Mouse (Mus musculus): ENCODE data around the gene Zyg11b. TPM values are rescaled to one million over a fixed set of nuclear protein-coding genes. Genes with fewer than 3 reads are reported as not detected.
A peak's percentile ranks its signal among the peaks of the same experiment; 100 is the strongest.

The Zyg11b gene
- polyA plus RNA-seq, 1 experiment, result 40.7 TPM

DNA sequence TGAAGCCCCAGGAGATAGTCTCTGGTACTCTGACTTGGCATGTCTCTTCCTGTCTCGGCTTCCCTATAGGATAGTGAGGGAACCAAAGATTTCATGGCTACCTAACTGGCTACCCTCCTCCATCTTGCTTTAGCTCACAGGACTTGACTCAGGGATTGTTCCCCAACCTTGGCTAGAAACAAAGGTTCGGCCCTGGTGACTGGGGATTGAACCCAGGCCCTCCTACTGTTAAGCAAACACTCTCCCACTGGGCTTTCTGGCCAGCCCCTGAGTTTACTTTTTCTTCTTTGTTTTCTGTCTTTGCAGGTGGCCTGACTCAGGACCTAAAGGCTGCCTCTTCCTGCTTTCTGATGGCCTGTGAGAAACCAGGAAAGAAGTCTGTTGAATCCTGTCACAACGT lies 36.9 kb upstream of the Zyg11b start:
- H3K4me3 ChIP-seq (ENCODE audit: insufficient read depth, low read length), result no peak overlapping the region
- no peak overlapping the region for H3K27ac ChIP-seq (ENCODE audit: insufficient read depth, low read length)
- no peaks in the 10 kb centered on the region for H3K4me1 ChIP-seq (ENCODE audit: control insufficient read depth, insufficient read depth, low read length)
- TF ChIP-seq POLR2A (IDR thresholded peaks at IDR 0.05; ENCODE audit: low read depth, low read length) (no peak), CTCF (IDR thresholded peaks at IDR 0.05; ENCODE audit: borderline replicate concordance, insufficient read depth, low read length) (no peak)

DNA sequence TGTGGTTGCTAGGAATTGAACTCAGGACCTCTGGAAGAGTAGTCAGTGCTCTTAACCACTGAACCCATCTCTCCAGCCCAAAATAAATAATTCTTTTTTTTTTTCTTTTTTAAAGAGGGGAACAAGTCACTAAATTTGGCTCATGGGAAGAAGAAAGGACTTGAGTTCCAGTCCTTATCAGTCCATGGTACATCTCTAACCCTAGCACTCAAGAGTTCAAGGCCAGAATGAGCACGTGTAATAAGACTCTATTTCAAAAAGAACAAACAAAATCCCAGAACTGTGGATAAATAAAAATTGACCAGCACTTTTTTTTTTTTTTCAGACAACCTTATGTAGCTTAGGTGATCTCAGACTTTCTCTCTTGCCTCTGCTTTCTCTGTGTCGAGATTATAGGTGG lies 35.9 kb upstream of the Zyg11b start:
- Histone ChIP-seq H3K27ac (ENCODE audit: insufficient read depth, low read length) (no peak overlapping the region), H3K4me3 (ENCODE audit: insufficient read depth, low read length) (no peak overlapping the region), H3K4me1 (ENCODE audit: control insufficient read depth, insufficient read depth, low read length) (no peaks in the 10 kb centered on the region)
- TF ChIP-seq POLR2A (IDR thresholded peaks at IDR 0.05; ENCODE audit: low read depth, low read length) (no peak), CTCF (IDR thresholded peaks at IDR 0.05; ENCODE audit: borderline replicate concordance, insufficient read depth, low read length) (no peak)

DNA sequence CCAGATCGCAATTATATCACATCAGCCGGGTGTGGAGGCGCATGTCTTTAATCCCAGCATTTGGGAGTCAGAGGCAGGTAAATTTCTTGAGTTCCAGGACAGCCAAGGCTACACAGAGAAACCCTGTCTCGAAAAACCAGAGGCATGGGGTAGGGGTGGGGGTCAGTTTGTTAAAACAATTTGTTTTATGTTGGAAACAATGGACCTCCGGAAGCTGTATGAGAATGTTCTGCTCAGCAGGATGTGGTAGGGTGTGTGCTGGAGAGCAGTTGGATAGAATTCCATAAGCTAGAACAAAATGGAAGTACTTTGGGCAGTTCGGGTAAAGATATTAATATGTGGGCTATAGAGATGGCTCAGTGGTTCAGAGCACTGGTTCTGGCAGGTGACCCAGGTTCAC lies 34.5 kb upstream of the Zyg11b start:
- no peak overlapping the region for H3K27ac ChIP-seq (ENCODE audit: insufficient read depth, low read length)
- H3K4me3 ChIP-seq (ENCODE audit: insufficient read depth, low read length), result no peak overlapping the region
- no peaks in the 10 kb centered on the region for H3K4me1 ChIP-seq (ENCODE audit: control insufficient read depth, insufficient read depth, low read length)
- TF ChIP-seq POLR2A (IDR thresholded peaks at IDR 0.05; ENCODE audit: low read depth, low read length), result no peak
- TF ChIP-seq CTCF (IDR thresholded peaks at IDR 0.05; ENCODE audit: borderline replicate concordance, insufficient read depth, low read length), result no peak

DNA sequence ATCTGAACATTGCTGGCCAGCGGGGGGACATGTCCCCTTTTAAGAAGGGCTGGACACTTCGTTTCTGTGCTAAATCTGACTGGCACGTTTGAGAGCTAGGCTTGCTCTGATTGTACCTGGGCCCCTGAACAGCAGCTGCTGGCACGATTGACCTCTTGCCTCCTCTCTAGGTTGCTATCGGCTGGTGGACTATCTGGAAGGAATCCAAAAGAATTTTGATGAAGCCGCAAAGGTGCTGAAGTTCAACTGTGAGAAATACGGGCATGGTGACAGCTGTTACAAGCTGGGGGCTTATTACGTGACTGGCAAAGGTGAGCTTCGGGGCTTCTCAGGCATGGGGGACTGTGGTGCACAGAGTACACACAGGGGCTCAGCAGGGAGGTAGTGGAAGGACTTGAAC lies 31.1 kb upstream of the Zyg11b start:
- no peak overlapping the region for H3K27ac ChIP-seq (ENCODE audit: insufficient read depth, low read length)
- 0 out of 2 replicates have a peak, but pooled peaks cover 2% of the 10 kb centered on the region for H3K4me1 ChIP-seq (ENCODE audit: control insufficient read depth, insufficient read depth, low read length)
- TF ChIP-seq POLR2A (IDR thresholded peaks at IDR 0.05; ENCODE audit: low read depth, low read length) (no peak), CTCF (IDR thresholded peaks at IDR 0.05; ENCODE audit: borderline replicate concordance, insufficient read depth, low read length) (no peak)
- no peak overlapping the region for H3K4me3 ChIP-seq (ENCODE audit: insufficient read depth, low read length)

DNA sequence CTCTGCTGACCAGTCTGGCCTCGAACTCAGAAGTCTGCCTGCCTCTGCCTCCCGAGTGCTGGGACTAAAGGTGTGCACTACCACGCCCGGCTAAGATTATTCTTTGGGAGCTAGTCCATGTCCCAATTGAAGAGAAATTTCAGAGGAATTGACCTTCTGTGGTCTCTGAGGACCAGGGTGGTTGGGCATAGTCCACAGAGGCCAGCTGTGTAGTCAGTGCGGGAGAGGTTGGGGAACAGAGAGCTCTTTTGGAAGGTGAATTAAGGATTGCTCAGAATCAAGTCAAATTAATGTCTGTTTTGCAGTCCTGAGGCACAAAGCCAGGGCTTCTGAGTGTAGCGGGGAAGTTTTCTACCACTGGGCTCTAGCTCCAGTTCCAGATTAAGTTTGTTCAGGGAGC lies 28.9 kb upstream of the Zyg11b start:
- H3K4me1 ChIP-seq (ENCODE audit: control insufficient read depth, insufficient read depth, low read length), result 0 out of 2 replicates have a peak, but pooled peaks cover 2% of the 10 kb centered on the region
- TF ChIP-seq CTCF (IDR thresholded peaks at IDR 0.05; ENCODE audit: borderline replicate concordance, insufficient read depth, low read length) (no peak), POLR2A (IDR thresholded peaks at IDR 0.05; ENCODE audit: low read depth, low read length) (no peak)
- no peak overlapping the region for H3K4me3 ChIP-seq (ENCODE audit: insufficient read depth, low read length)
- H3K27ac ChIP-seq (ENCODE audit: insufficient read depth, low read length), result no peak overlapping the region

GRCm38 (mm10) chr4:108327730-108328484 lies 27.0 kb upstream of the Zyg11b start, which contains the start of gene Coa7:
TSS of gene Coa7 (plus strand) at chr4:108328140.
- 0 out of 2 replicates have a peak, but pooled peaks cover 2% of the 10 kb centered on the region for H3K4me1 ChIP-seq (ENCODE audit: control insufficient read depth, insufficient read depth, low read length)
- H3K27ac ChIP-seq (ENCODE audit: insufficient read depth, low read length), result peak within 1 kb of the TSS; percentile 87
- TF ChIP-seq POLR2A (IDR thresholded peaks at IDR 0.05; ENCODE audit: low read depth, low read length) (peak; percentile 44), CTCF (IDR thresholded peaks at IDR 0.05; ENCODE audit: borderline replicate concordance, insufficient read depth, low read length) (no peak)
- H3K4me3 ChIP-seq (ENCODE audit: insufficient read depth, low read length), result peak within 1 kb of the TSS; percentile 70

GRCm38 (mm10) chr4:108327071-108327579 lies 26.2 kb upstream of the Zyg11b start:
- peak overlapping the region; percentile 87 for H3K27ac ChIP-seq (ENCODE audit: insufficient read depth, low read length)
- no peak for TF ChIP-seq CTCF (IDR thresholded peaks at IDR 0.05; ENCODE audit: borderline replicate concordance, insufficient read depth, low read length)
- no peak for TF ChIP-seq POLR2A (IDR thresholded peaks at IDR 0.05; ENCODE audit: low read depth, low read length)
- 0 out of 2 replicates have a peak, but pooled peaks cover 2% of the 10 kb centered on the region for H3K4me1 ChIP-seq (ENCODE audit: control insufficient read depth, insufficient read depth, low read length)
- H3K4me3 ChIP-seq (ENCODE audit: insufficient read depth, low read length), result no peak overlapping the region

GRCm38 (mm10) chr4:108323588-108323987 lies 22.7 kb upstream of the Zyg11b start:
- H3K27ac ChIP-seq (ENCODE audit: insufficient read depth, low read length), result no peak overlapping the region
- TF ChIP-seq POLR2A (IDR thresholded peaks at IDR 0.05; ENCODE audit: low read depth, low read length), result no peak
- TF ChIP-seq CTCF (IDR thresholded peaks at IDR 0.05; ENCODE audit: borderline replicate concordance, insufficient read depth, low read length), result no peak
- H3K4me3 ChIP-seq (ENCODE audit: insufficient read depth, low read length), result no peak overlapping the region
- no peaks in the 10 kb centered on the region for H3K4me1 ChIP-seq (ENCODE audit: control insufficient read depth, insufficient read depth, low read length)

DNA sequence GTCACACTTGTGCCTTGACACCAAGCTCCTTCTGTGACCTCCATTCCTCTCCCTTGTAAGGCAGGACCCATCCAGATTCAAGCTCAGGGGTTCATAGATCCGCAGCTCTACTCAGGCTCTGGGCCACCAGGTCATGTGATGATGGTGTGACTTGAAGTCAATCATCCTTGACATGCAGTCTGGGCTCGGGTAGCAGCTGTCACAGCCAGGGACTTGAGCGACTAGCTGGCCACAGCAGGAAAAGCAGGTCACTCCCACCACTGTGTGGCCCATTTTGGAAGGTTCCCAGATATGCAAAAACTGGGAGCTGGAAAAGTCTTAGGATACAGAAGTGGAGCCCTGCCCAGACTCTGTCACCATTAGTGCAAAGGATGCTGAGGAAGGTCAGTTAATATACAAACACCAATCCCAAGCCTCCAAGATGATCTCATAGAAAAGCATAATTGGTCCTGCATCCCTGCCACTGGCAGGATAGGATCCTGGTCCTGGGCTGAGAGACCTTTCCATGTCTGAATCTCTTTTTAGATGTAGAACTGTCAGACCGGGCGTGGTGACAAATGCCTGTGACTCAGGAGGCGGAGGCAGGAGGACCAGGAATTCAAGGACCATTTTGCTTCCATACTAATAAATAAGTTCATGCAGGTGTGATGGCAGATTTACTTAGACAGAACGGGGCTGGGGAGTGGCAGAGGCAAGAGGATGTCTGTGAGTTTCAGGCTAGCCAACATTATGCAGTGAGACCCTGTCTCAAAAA lies 19.9 kb upstream of the Zyg11b start:
- H3K4me3 ChIP-seq (ENCODE audit: insufficient read depth, low read length), result no peak overlapping the region

More for the DNA sequence above, 19.9 kb upstream of the Zyg11b start:
- H3K27ac ChIP-seq (ENCODE audit: insufficient read depth, low read length), result no peak overlapping the region
- no peak for TF ChIP-seq POLR2A (IDR thresholded peaks at IDR 0.05; ENCODE audit: low read depth, low read length)
- TF ChIP-seq CTCF (IDR thresholded peaks at IDR 0.05; ENCODE audit: borderline replicate concordance, insufficient read depth, low read length), result no peak
- H3K4me1 ChIP-seq (ENCODE audit: control insufficient read depth, insufficient read depth, low read length), result no peaks in the 10 kb centered on the region
